Mouse (Mus musculus): Measurements from ENCODE around the gene Trit1.

GRCm38 (mm10) chr4:123043858-123044257 is 27.5 kb downstream of the Trit1 start:
- no peak for TF ChIP-seq CTCF (IDR thresholded peaks at IDR 0.05; ENCODE audit: borderline replicate concordance, insufficient read depth, low read length)
- TF ChIP-seq POLR2A (IDR thresholded peaks at IDR 0.05; ENCODE audit: low read depth, low read length), result no peak

Measured in embryonic fibroblast, embryonic 13.5 days (primary cell).